Mouse (Mus musculus) B cell, adult 62 days (primary cell): Measurements from ENCODE around the gene Trmt13. TPM values are rescaled to one million over a fixed set of nuclear protein-coding genes. Genes with fewer than 3 reads are reported as not detected.

ENCODE experiments used
- total RNA-seq: library from RNA; stranded (reverse); gene quantifications from 4 replicates; pipeline ENCODE4 v1.2.4, GENCODE M21; 2023

Trmt13 gene
- 27.7 to 36.9 TPM (median 32.1 TPM) in 4 replicates for total RNA-seq

GRCm38 (mm10) chr3:116614295-116614892 lies at the start of gene Trmt13:
Gene Trmt13, minus strand, starts transcription at chr3:116614587.

GRCm38 (mm10) chr3:116662463-116662863 lies 48.1 kb upstream of the Trmt13 start, which contains the start of gene Mfsd14a:
Gene Mfsd14a, minus strand, starts transcription at chr3:116662677.

GRCm38 (mm10) chr3:116594728-116595602 lies 19.4 kb downstream of the Trmt13 start, which contains the start of gene Sass6:
Gene Sass6, plus strand, starts transcription at chr3:116594982.

GRCm38 (mm10) chr3:116562408-116563094 lies 51.8 kb downstream of the Trmt13 start, which contains the start of gene Lrrc39:
Gene Lrrc39, plus strand, starts transcription at chr3:116562973.

Other genes starting within 250 kb of the Trmt13 start
- gene Cdc14a, start 190.6 kb downstream of the Trmt13 start, total RNA-seq, result 33.1 to 34.6 TPM (median 33.8 TPM) in 4 replicates
- gene Rtca, start 106.4 kb downstream of the Trmt13 start, total RNA-seq, result 22.9 to 28.9 TPM (median 27.9 TPM) in 4 replicates
- gene Dbt, start 101.5 kb downstream of the Trmt13 start, total RNA-seq, result 11.2 to 18.4 TPM (median 13.6 TPM) in 4 replicates
- gene Lrrc39, start 51.6 kb downstream of the Trmt13 start, total RNA-seq, result not detected in 4 replicates
- gene Sass6, start 19.6 kb downstream of the Trmt13 start, total RNA-seq, result 9.5 to 10.5 TPM (median 9.9 TPM) in 4 replicates
- 72.8 to 77.5 TPM (median 74.4 TPM) in 4 replicates for gene Mfsd14a, start 48.1 kb upstream of the Trmt13 start, total RNA-seq
- not detected in 4 replicates for gene Gm43191, start 66.7 kb upstream of the Trmt13 start, total RNA-seq
- gene Slc35a3, start 98.2 kb upstream of the Trmt13 start, total RNA-seq, result 21.4 to 24.7 TPM (median 23.4 TPM) in 4 replicates
- 13.3 to 15.1 TPM (median 14.3 TPM) in 4 replicates for gene Agl, start 193.6 kb upstream of the Trmt13 start, total RNA-seq
- 2.1 to 5.4 TPM (median 2.9 TPM) in 4 replicates for gene Frrs1, start 244.9 kb upstream of the Trmt13 start, total RNA-seq